Mouse (Mus musculus) MEL (cell line): ENCODE measurements at regions not wholly inside any gene's neighbourhood (a gene's known extent, or its start where the extent isn't known, plus 50 kb on each side); places are given as distances from the start of the nearest gene placed in this dataset.

Experiments
- DNase-seq: peaks from one replicate; pipeline ENCODE4 v3.0.0; 2011; ENCODE audit warnings: low read depth, low spot score
- H3K27ac ChIP-seq: 2 replicates; pipeline ENCODE4 v1.5.1; 2012; ENCODE audit warnings: low read depth, mild to moderate bottlenecking, control low read depth, low read length, moderate library complexity; ENCODE audit not compliant: control insufficient read depth
- H3K27me3 ChIP-seq, 2 experiments: fragments of 150-350 bp in 1 of 2; sonication (generic) in 1 of 2; 2 replicates each; pipeline ENCODE4 v1.6.1; 2012; ENCODE audit warnings: low read length in 2 of 2, mild to moderate bottlenecking in 2 of 2, improper control_type of control experiment in 1 of 2, moderate library complexity in 1 of 2; ENCODE audit not compliant: insufficient read depth in 2 of 2, control insufficient read depth in 1 of 2
- H3K36me3 ChIP-seq, 2 experiments: 2 replicates each; pipeline ENCODE4 v1.6.1; 2012 to 2014; ENCODE audit warnings: low read length in 2 of 2, improper control_type of control experiment in 1 of 2, inconsistent platforms in 1 of 2, mild to moderate bottlenecking in 1 of 2; ENCODE audit not compliant: insufficient read depth in 2 of 2, control insufficient read depth in 1 of 2
- H3K4me1 ChIP-seq, 2 experiments: fragments of 150-350 bp in 1 of 2; sonication (generic) in 1 of 2; 2 replicates each; pipeline ENCODE4 v1.6.1; 2012; ENCODE audit warnings: low read length in 2 of 2, improper control_type of control experiment in 1 of 2, mild to moderate bottlenecking in 1 of 2; ENCODE audit not compliant: insufficient read depth in 2 of 2, control insufficient read depth in 1 of 2
- H3K4me3 ChIP-seq, 2 experiments: fragments of 150-350 bp in 1 of 2; sonication (generic) in 1 of 2; 2 replicates each; pipeline ENCODE4 v1.5.1; 2012; ENCODE audit warnings: low read depth in 2 of 2, low read length in 2 of 2, mild to moderate bottlenecking in 2 of 2, moderate library complexity in 2 of 2, control low read depth in 1 of 2, improper control_type of control experiment in 1 of 2; ENCODE audit not compliant: control insufficient read depth in 1 of 2, insufficient read depth in 1 of 2
- H3K79me2 ChIP-seq: 2 replicates; pipeline ENCODE4 v1.6.1; 2012; ENCODE audit warnings: mild to moderate bottlenecking, low read length, moderate library complexity; ENCODE audit not compliant: control insufficient read depth, poor library complexity, insufficient read depth
- H3K9ac ChIP-seq: 2 replicates; pipeline ENCODE4 v1.6.1; 2012; ENCODE audit warnings: low read depth, mild to moderate bottlenecking, control low read depth, low read length, moderate library complexity; ENCODE audit not compliant: control insufficient read depth, poor library complexity, severe bottlenecking
- H3K9me3 ChIP-seq: fragments of 150-350 bp; sonication (generic); replicated peaks from 2 replicates; pipeline ENCODE4 v1.6.1; 2012; ENCODE audit warnings: mild to moderate bottlenecking, low read length, improper control_type of control experiment, moderate library complexity; ENCODE audit not compliant: insufficient read depth
- BHLHE40 ChIP-seq: IDR thresholded peaks from 2 replicates; pipeline ENCODE4 v1.6.1; 2012; ENCODE audit warnings: low read depth, mild to moderate bottlenecking, inconsistent platforms, low read length, improper control_type of control experiment, borderline replicate concordance
- CHD1 ChIP-seq: IDR thresholded peaks from 2 replicates; pipeline ENCODE4 v1.6.1; 2012; ENCODE audit warnings: low read depth, mild to moderate bottlenecking, inconsistent platforms, low read length, improper control_type of control experiment
- CHD2 ChIP-seq: IDR thresholded peaks from 2 replicates; pipeline ENCODE4 v1.6.1; 2011; ENCODE audit warnings: low read length, improper control_type of control experiment
- CTCF ChIP-seq, 3 experiments: IDR thresholded peaks in 2 of 3; conservative IDR thresholded peaks in 1 of 3; 2 replicates each; pipeline ENCODE4 v1.5.1; 2011 to 2012; ENCODE audit warnings: low read length in 3 of 3, low read depth in 2 of 3, mild to moderate bottlenecking in 2 of 3, improper control_type of control experiment in 1 of 3, inconsistent platforms in 1 of 3, mixed read lengths in 1 of 3, moderate library complexity in 1 of 3; ENCODE audit not compliant: control insufficient read depth in 1 of 3, insufficient read depth in 1 of 3, poor library complexity in 1 of 3, severe bottlenecking in 1 of 3
- E2F4 ChIP-seq: IDR thresholded peaks from 2 replicates; pipeline ENCODE4 v1.6.1; 2011; ENCODE audit warnings: low read depth, low read length, improper control_type of control experiment, borderline replicate concordance
- ELF1 ChIP-seq: IDR thresholded peaks from 2 replicates; pipeline ENCODE4 v1.6.1; 2014; ENCODE audit warnings: low read depth, mild to moderate bottlenecking, inconsistent platforms, low read length, improper control_type of control experiment, moderate library complexity
- ETS1 ChIP-seq: IDR thresholded peaks from 2 replicates; pipeline ENCODE4 v1.6.1; 2012; ENCODE audit warnings: low read depth, mild to moderate bottlenecking, inconsistent platforms, low read length, improper control_type of control experiment, moderate library complexity
- GABPA ChIP-seq: IDR thresholded peaks from 2 replicates; pipeline ENCODE4 v1.6.1; 2012; ENCODE audit warnings: low read depth, mild to moderate bottlenecking, inconsistent platforms, low read length, improper control_type of control experiment, moderate library complexity
- GATA1 ChIP-seq: IDR thresholded peaks from 2 replicates; pipeline ENCODE4 v1.6.1; 2011; ENCODE audit warnings: low read depth, low read length, improper control_type of control experiment
- HCFC1 ChIP-seq: IDR thresholded peaks from 2 replicates; pipeline ENCODE4 v1.6.1; 2012; ENCODE audit warnings: low read depth, mild to moderate bottlenecking, inconsistent platforms, low read length, improper control_type of control experiment, moderate library complexity
- JUND ChIP-seq: IDR thresholded peaks from 2 replicates; pipeline ENCODE4 v1.6.1; 2011; ENCODE audit warnings: low read depth, mild to moderate bottlenecking, improper control_type of control experiment, low read length
- KAT2A ChIP-seq: conservative IDR thresholded peaks from 2 replicates; pipeline ENCODE4 v1.6.1; 2012; ENCODE audit warnings: low read depth, low read length, improper control_type of control experiment, inconsistent platforms
- MAFK ChIP-seq: IDR thresholded peaks from 2 replicates; pipeline ENCODE4 v1.6.1; 2011; ENCODE audit warnings: low read depth, mild to moderate bottlenecking, low read length, improper control_type of control experiment, borderline replicate concordance
- MAX ChIP-seq: IDR thresholded peaks from 2 replicates; pipeline ENCODE4 v1.6.1; 2011; ENCODE audit warnings: low read length, improper control_type of control experiment
- MAZ ChIP-seq: IDR thresholded peaks from 2 replicates; pipeline ENCODE4 v1.6.1; 2012; ENCODE audit warnings: low read depth, mild to moderate bottlenecking, inconsistent platforms, low read length, improper control_type of control experiment
- MEF2A ChIP-seq: IDR thresholded peaks from 2 replicates; pipeline ENCODE4 v1.6.1; 2014; ENCODE audit warnings: low read depth, mild to moderate bottlenecking, inconsistent platforms, low read length, improper control_type of control experiment; ENCODE audit not compliant: poor library complexity, insufficient replicate concordance, severe bottlenecking; ENCODE audit errors: extremely low read depth
- MXI1 ChIP-seq: IDR thresholded peaks from 2 replicates; pipeline ENCODE4 v1.6.1; 2011; ENCODE audit warnings: mild to moderate bottlenecking, low read depth, low read length, improper control_type of control experiment
- MYB ChIP-seq: IDR thresholded peaks from 2 replicates; pipeline ENCODE4 v1.6.1; 2011; ENCODE audit warnings: mild to moderate bottlenecking, low read depth, low read length, improper control_type of control experiment
- MYC ChIP-seq: IDR thresholded peaks from 2 replicates; pipeline ENCODE4 v1.6.1; 2011; ENCODE audit warnings: low read depth, mild to moderate bottlenecking, low read length, improper control_type of control experiment, moderate library complexity
- NELFE ChIP-seq: IDR thresholded peaks from 2 replicates; pipeline ENCODE4 v1.6.1; 2011; ENCODE audit warnings: low read depth, low read length, improper control_type of control experiment
- NRF1 ChIP-seq: IDR thresholded peaks from 2 replicates; pipeline ENCODE4 v1.6.1; 2014; ENCODE audit warnings: low read depth, mild to moderate bottlenecking, inconsistent platforms, low read length, improper control_type of control experiment, moderate library complexity; ENCODE audit not compliant: poor library complexity, insufficient read depth, severe bottlenecking
- POLR2AphosphoS2 ChIP-seq: IDR thresholded peaks from 2 replicates; pipeline ENCODE4 v1.6.1; 2011; ENCODE audit warnings: low read length, improper control_type of control experiment
- POLR2AphosphoS5 ChIP-seq: IDR thresholded peaks from 2 replicates; pipeline ENCODE4 v1.6.1; 2012; ENCODE audit warnings: low read depth, borderline replicate concordance, mild to moderate bottlenecking, inconsistent platforms, low read length, moderate library complexity, mixed read lengths
- RAD21 ChIP-seq: IDR thresholded peaks from 2 replicates; pipeline ENCODE4 v1.6.1; 2011; ENCODE audit warnings: mild to moderate bottlenecking, low read depth, low read length, improper control_type of control experiment
- RCOR1 ChIP-seq: IDR thresholded peaks from 2 replicates; pipeline ENCODE4 v1.6.1; 2012; ENCODE audit warnings: low read depth, mild to moderate bottlenecking, inconsistent platforms, low read length, improper control_type of control experiment
- SIN3A ChIP-seq: IDR thresholded peaks from 2 replicates; pipeline ENCODE4 v1.6.1; 2012; ENCODE audit warnings: low read length, improper control_type of control experiment, inconsistent platforms
- SMC3 ChIP-seq: IDR thresholded peaks from 2 replicates; pipeline ENCODE4 v1.6.1; 2011; ENCODE audit warnings: low read depth, low read length, improper control_type of control experiment
- TAL1 ChIP-seq: IDR thresholded peaks from 2 replicates; pipeline ENCODE4 v1.6.1; 2012; ENCODE audit warnings: mild to moderate bottlenecking, inconsistent platforms, low read length, moderate library complexity, mixed read lengths
- TCF12 ChIP-seq: IDR thresholded peaks from 2 replicates; pipeline ENCODE4 v1.6.1; 2014; ENCODE audit warnings: low read depth, mild to moderate bottlenecking, inconsistent platforms, low read length, improper control_type of control experiment, moderate library complexity
- UBTF ChIP-seq: IDR thresholded peaks from 2 replicates; pipeline ENCODE4 v1.6.1; 2012; ENCODE audit warnings: low read depth, mild to moderate bottlenecking, inconsistent platforms, low read length, improper control_type of control experiment, moderate library complexity, borderline replicate concordance; ENCODE audit not compliant: insufficient read depth
- USF1 ChIP-seq: IDR thresholded peaks from 2 replicates; pipeline ENCODE4 v1.6.1; 2014; ENCODE audit warnings: low read depth, mild to moderate bottlenecking, inconsistent platforms, low read length, improper control_type of control experiment, moderate library complexity
- USF2 ChIP-seq, 2 experiments: IDR thresholded peaks; 2 replicates each; pipeline ENCODE4 v1.6.1; 2011 to 2012; ENCODE audit warnings: improper control_type of control experiment in 2 of 2, low read length in 2 of 2, borderline replicate concordance in 1 of 2, inconsistent platforms in 1 of 2, low read depth in 1 of 2, mild to moderate bottlenecking in 1 of 2; ENCODE audit not compliant: insufficient read depth in 1 of 2
- ZC3H11A ChIP-seq: IDR thresholded peaks from 2 replicates; pipeline ENCODE4 v1.6.1; 2012; ENCODE audit warnings: low read depth, mild to moderate bottlenecking, inconsistent platforms, low read length, improper control_type of control experiment
- ZKSCAN1 ChIP-seq: IDR thresholded peaks from 2 replicates; pipeline ENCODE4 v1.6.1; 2012; ENCODE audit warnings: low read depth, mild to moderate bottlenecking, inconsistent platforms, low read length, improper control_type of control experiment, moderate library complexity
- ZMIZ1 ChIP-seq: IDR thresholded peaks from 2 replicates; pipeline ENCODE4 v1.6.1; 2012; ENCODE audit warnings: low read depth, mild to moderate bottlenecking, inconsistent platforms, low read length, improper control_type of control experiment, moderate library complexity
- ZNF384 ChIP-seq: IDR thresholded peaks from 2 replicates; pipeline ENCODE4 v1.6.1; 2012; ENCODE audit warnings: low read depth, mild to moderate bottlenecking, inconsistent platforms, low read length, improper control_type of control experiment

DNA sequence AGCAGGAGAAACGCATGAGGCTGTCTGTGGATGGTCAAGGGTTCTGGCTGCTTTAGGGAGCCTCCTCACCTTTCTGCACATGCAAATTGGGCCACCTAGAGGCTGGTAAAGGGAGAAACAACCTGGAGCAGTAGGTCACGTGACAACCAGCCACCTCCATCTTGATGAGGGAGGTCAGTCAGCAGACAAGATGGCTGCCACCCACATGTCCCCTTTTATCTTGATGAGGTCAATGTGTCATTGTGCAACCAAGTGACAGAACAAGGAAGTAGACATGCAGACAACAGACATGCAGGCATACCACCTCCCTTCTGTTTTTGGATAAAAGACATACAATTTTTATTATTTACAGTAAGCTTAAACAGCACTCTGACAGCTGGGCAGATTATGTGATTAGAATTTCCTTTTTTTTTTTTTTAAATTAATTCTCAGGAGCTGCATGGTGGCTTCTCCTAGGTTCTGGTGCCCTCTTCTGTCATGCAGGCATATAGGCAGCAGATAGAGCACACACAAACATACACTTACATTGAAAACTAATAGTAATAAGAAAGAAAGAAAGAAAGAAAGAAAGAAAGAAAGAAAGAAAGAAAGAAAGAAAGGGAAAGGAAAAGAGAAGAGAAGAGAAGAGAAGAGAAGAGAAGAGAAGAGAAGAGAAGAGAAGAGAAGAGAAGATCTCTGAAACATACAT, 58.9 kb upstream of the Gm14496 start:
- Histone ChIP-seq H3K9me3 (no peaks in the 10 kb centered on the region), H3K9ac (no peak overlapping the region), H3K36me3 (no peaks in the 10 kb centered on the region), H3K27ac (peak overlapping the region; percentile 3; the same call in 1 of the 2 replicates), H3K79me2 (no peaks in the 10 kb centered on the region), H3K4me3 (no peak overlapping the region), H3K27me3 (no peaks in the 10 kb centered on the region), H3K4me1 (no peaks in the 10 kb centered on the region)
- DNase-seq: peak; percentile 100
- no peak for TF ChIP-seq ELF1
- no peak for TF ChIP-seq JUND
- peak; percentile 67; the same call in 1 of the 2 replicates for TF ChIP-seq MAX
- no peak for TF ChIP-seq KAT2A
- peak; percentile 88 for TF ChIP-seq USF1
- TF ChIP-seq ETS1: 0 out of 2 replicates have a peak, but pooled peaks have one; percentile 20
- no peak for TF ChIP-seq CHD2
- TF ChIP-seq MYB: no peak
- TF ChIP-seq HCFC1: no peak
- TF ChIP-seq USF2 (IDR thresholded peaks at IDR 0.05; ENCODE audit: borderline replicate concordance in 1 of 2, insufficient read depth in 1 of 2, low read depth in 1 of 2, low read length in 2 of 2): peak; percentile 38 to 53; a peak in 1 of 4 replicates
- no peak for TF ChIP-seq MAZ
- no peak for TF ChIP-seq E2F4
- TF ChIP-seq CTCF (IDR thresholded peaks at IDR 0.05 in 2 of 3, conservative IDR thresholded peaks at IDR 0.05 in 1 of 3; ENCODE audit: control insufficient read depth in 1 of 3, insufficient read depth in 1 of 3, low read depth in 2 of 3, low read length in 3 of 3, poor library complexity in 1 of 3, severe bottlenecking in 1 of 3): peak in 2 of 3 experiments; percentile 12 to 39; a peak in 3 of 6 replicates
- no peak for TF ChIP-seq NELFE
- TF ChIP-seq ZMIZ1: no peak
- no peak for TF ChIP-seq TCF12
- TF ChIP-seq TAL1: no peak
- no peak for TF ChIP-seq BHLHE40
- no peak; the same call in 1 of the 2 replicates for TF ChIP-seq SIN3A
- TF ChIP-seq ZKSCAN1: no peak
- no peak for TF ChIP-seq NRF1
- TF ChIP-seq SMC3: peak; percentile 25
- no peak for TF ChIP-seq MEF2A
- TF ChIP-seq CHD1: no peak
- TF ChIP-seq UBTF: no peak
- peak; percentile 41; the same call in 1 of the 2 replicates for TF ChIP-seq ZNF384
- TF ChIP-seq GABPA: no peak
- no peak for TF ChIP-seq POLR2AphosphoS2
- 0 out of 2 replicates have a peak, but pooled peaks have one; percentile 15 for TF ChIP-seq ZC3H11A
- TF ChIP-seq MAFK: no peak
- TF ChIP-seq POLR2AphosphoS5: no peak
- TF ChIP-seq MXI1: no peak
- no peak for TF ChIP-seq RCOR1
- peak; percentile 33; the same call in 1 of the 2 replicates for TF ChIP-seq GATA1
- peak; percentile 30 for TF ChIP-seq RAD21
- TF ChIP-seq MYC: 0 out of 2 replicates have a peak, but pooled peaks have one; percentile 45
